Mouse (Mus musculus) hematopoietic stem cell, adult 5-6 weeks (primary cell): Measurements from ENCODE around the gene Man1c1. TPM values are rescaled to one million over a fixed set of nuclear protein-coding genes. Genes with fewer than 3 reads are reported as not detected.
A peak's percentile ranks its signal among the peaks of the same experiment; 100 is the strongest.

Experiments used
- ATAC-seq, 2 experiments: fragments of 125-278 bp in 1 of 2; replicated peaks in 1 of 2; 2 replicates each; pipeline ENCODE4 v1.8.0; 2016 to 2017; ENCODE audit warnings: inconsistent platforms in 2 of 2, mild to moderate bottlenecking in 2 of 2, moderate number of reproducible peaks in 2 of 2, low read depth in 1 of 2, moderate TSS enrichment in 1 of 2; ENCODE audit not compliant: low FRiP score in 2 of 2, poor library complexity in 2 of 2, severe bottlenecking in 2 of 2, insufficient read depth in 1 of 2, low TSS enrichment in 1 of 2
- total RNA-seq: library from RNA; stranded (forward); fragments of 172-1452, 232-1000 nt; gene quantifications from 2 replicates; pipeline ENCODE4 v1.2.3, GENCODE M21; 2017

Gene Man1c1
- total RNA-seq, 1 experiment from 2014 or later: 4.4 TPM

DNA sequence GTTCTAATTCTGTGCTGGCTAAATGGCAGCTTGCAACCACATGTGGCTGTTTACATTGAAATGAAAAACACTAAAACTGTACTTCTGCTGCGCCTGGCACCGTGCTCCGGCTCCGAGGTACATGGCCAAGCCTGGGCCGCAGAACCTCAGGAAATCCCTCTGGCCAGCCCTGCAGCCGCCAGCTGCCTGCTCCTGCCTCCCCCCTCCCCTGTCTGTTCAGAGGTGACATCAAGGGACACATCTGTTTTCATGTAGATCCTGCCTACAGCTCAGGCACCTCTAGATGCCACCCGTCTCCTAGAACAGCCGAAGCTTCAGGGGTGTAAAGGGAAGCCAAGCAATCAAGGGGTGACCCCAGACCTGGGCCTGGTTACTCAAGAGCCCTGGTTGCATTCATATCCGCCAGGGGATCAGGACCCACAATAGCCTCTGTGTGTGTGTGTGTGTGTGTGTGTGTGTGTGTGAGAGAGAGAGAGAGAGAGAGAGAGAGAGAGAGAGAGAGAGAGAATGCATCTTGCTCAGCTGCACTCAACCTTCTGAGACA, 145.4 kb downstream of the Man1c1 start:
- ATAC-seq: peak; percentile 24 to 49

DNA sequence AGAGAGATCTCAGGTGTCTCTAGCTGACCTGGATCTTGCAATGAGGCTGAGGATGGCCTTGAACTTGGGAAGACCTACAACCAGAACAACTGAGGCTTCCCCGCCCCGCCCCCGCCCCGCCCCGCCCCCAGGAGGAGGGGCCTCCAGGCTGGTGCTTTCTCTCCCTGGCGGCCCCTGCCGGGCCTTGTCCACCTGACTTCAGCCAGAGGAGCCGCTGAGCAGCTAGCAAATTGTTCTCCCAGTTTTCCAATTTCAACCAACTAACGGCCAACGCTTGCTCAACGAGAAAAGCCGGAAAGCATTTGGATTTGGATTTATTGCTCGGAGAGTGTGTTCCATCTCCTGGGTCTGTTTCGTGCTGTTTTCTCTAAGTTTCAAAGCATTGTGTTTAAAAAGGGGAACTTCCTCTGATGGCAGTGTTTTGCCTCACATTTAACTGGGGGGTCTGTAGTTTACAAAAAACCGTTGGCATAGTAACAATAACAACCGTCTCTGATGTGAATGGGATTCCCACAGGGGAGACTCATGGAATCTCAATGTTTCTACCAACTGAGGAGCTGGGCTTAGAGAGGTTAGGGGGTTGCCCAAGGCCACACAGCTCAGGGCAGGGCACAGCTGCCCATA, 146.4 kb downstream of the Man1c1 start:
- ATAC-seq: peak; percentile 65 to 71

DNA sequence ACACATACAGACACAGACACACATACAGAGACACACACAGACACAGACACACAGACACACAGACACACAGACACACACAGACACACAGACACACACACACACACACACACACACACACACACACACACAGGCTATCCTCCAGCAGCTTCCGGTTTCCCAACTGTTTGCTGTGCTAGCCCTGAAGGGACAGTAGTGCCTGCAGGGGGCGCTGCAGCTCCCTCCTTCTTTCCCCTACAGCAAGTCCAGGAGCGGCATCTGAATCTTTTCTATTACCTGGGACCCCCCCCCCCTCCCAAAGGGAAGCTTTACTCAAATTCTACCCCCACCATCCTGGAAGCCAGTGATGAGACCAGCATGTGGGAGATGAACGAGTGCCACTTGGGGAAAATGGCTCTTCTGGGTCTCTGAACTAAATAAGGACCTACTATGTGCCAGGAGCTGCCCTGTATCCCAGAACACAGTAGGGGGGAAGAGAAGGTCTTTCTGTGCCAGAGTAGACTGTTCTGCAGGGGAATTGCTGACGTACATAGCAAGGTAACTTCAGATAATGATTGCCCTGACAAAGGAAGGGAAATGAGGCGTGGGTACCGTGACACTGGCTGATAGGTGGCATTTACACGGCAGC, 148.0 kb downstream of the Man1c1 start:
- no peak for ATAC-seq

DNA sequence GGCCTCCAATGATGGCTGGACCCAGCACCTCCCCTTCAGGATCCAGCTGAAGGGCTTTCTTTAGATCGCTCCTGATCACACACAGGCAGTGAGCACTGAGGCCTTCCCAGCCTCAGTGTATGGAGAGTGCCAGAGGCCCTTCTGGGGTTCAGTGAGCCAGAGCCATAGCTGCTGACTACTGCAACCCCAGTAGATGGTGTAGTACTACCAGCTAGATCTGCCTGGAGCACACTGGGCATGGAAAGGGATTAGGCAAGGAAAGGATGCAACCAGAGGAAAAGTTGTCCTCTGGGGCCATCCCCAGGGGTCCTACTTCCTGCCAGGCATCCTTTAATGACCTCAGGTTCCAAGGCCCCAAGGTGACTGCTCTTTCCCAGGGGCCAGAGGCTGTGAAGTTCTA, 150.5 kb downstream of the Man1c1 start:
- ATAC-seq: no peak

DNA sequence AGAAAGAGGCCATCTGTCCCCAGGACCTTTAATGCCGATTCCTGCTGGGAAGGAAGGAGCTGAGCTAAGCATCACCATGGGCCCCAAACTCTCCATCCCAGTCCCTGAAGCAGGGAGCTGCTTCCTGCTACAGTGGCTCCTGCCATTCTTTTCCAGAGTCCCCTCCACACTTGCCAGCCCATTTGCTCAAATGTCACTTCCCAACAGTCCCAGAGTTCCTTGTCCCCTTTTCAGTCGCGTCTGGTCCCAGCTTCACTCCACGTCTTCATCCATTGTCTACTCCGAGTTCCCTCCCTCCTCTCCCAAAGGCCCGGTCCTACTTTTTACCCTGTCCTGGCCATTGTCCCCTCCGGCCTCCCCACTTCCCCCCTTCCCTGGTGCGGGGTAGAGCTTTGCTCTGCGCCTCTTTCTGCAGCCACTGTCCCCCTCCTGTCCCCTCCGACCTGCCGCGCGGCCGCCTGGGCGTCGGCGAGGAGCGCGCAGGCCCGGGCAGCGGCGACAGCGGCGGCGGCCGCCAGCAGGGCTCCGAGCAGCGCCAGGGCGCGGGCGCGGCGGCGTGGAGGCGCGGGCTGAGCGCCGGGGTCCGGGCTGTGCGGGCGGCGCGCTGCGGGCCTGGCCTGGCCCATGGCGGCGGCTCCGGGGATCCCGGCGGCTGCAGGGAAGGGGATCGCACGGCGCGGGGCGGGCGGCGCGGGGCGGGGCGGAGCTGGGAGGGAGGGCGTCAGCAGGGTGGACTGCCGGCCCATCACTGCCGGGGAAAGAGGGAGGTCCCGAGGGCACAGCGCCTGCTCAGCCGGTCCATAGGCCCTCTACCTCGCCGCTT, 152.4 kb downstream of the Man1c1 start, which contains the start of gene Selenon:
TSS of gene Selenon (minus strand) at position 673 of the 823 bp plus-strand sequence.
- ATAC-seq: no peak

DNA sequence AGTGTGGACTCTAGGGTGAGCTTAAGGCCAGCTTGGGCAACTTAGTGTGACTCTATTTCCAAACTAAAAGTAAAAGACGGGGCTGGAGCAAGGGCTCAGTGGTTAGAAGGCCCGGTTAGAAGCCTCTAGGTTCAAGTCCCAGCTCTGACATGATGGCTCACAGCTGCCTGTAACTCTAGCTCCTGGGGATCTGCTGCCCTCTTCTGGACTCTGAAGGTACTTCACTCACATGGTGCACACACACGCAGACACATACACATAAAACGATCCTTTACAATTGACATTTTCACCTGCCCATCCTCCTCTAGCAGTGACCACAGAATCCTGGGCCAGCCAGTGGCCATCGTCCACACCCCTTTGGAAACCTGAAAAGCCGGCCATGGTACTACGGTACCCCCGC, 154.2 kb downstream of the Man1c1 start:
- ATAC-seq: no peak

DNA sequence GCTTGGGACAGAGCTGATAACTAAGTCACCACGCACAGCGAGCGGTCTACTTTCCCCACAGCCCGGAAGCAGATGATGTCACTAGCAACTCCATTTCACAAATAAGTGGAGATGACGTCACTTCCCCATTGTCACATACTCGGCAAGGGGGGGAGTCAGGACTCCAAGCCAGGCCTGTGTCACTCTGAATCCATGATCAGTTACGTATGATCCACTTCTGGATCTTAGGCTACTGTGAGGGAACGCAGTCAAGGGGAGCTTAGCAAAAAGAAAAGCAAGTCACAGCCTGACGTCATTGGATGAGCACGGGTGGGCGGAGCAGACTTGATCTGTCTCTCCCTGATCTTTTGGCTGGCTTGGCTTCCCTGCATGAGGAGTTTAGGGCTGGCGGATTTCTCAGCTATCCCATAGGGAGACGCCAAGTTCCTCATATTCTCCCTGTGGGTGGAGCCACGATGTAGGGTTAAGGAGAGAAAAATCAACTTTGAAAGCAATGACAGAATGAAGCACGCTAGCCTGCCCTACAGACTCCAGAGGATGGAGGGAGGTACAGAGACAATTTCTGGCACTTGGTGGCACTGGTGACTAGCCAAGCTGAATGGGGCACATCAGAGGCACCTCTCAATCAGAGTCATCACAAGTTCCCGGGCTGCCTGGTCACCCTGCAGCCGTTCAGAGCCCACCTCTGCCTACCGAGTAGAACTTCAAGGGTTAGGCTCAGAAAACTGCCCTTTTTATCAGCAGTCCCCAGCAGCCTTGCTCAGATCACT, 155.7 kb downstream of the Man1c1 start:
- ATAC-seq: peak; percentile 51 to 59

DNA sequence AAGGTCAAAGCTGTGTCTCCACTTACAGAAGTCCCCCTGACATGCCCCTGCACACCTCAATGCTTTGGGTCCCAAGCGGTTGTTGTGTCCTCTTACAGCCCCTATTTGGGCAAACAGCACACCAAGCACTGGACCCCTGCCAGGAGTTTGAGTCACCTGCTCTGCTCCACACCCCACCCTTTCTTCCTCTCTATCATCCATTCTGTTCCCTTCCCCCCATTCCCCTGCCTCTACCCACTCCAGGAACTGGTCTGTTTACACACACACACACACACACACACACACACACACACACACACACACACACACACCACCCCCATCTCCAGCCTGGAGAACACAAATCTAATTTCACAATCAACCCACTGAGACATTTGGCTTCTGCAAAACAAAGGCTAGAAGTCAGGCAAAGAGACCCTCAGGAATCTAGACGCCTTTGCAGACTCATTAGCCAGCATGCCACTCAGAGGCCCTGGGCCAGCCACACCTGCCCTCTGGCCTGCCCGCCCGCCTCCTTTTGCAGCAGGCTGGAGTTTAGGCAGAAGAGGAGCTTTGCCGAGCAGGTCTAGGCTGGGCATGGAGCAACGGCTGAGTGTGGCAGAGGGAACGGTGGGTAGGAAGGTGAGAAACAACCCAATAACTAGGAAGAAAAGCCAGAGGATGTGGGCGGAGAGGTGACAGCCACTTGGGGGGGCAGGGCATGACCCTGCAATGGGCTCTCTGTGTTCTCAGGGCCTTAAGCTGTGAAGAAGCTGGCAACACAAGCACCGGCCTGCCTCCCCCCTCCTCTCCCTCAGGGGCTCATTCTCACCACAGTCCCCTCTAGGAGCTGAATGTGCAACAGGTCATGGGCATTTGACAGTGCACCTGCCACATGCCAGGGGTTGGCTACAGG, 157.0 kb downstream of the Man1c1 start:
- ATAC-seq: no peak

DNA sequence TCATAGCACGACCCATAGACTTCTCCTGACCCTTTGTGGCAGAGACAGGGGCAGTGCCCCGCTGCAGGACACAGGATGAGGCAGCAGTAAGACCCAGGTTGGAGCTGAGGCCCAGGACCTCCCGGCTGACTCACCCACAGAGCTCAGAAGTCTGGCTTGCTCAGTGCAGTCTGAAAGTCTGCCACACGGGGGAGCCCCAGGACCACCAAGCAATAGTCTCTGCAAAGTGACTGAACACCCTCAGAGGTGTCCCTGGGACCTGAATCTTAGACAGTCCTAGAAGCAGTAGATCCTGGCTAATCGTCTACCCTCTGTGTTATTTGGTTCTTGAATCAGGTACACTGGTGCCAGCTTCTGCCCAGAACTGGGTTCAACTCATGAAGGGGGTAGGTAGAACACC, 160.8 kb downstream of the Man1c1 start:
- peak; percentile 69 to 70 for ATAC-seq

DNA sequence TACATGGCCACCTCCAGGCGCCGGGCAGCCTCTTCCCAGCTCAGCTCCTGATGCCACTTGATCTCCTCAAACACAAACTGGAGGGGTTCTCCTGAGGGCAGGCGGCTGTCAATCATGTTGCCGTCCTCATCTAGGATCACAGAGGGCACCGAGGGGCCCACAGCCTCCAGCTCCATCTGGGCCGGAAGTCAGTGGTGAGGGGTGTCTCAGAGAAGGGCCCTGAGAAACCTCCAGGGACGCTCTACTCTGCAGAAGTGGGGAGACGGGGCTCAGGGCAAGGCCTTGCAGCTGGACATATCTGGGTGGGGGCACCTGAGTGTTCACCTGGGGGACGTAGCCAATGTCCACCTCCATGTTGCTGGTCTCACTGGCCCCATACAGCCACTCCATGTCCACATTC, 161.4 kb downstream of the Man1c1 start:
- ATAC-seq: no peak

DNA sequence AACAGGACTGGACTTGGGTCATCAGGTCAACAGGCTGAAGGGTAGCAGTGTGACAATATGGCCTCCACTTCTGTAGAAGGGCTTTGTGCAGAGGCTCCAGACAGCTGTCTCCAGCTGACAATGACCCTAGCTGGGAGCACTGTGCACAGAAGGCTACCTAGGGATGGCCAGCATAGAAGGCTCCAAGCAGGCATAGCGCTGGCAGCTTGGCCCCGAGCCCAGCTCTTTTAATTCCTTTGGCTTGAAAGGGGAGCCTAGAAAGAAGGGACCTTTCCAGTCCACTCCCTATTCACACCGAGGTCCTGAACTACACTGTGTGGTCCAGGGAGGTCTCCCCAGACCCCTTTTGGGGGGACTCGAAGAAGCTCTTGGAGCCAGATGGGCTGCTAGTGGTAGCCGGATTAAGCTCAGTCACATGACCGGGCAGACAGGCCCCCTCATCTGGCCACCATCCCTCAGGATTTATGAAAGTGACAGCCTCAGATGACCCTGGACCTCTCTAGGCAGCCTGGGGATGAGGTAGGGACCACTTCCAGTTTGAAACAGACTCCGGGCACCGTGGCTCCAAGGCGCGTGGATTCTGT, 165.0 kb downstream of the Man1c1 start:
- no peak for ATAC-seq

DNA sequence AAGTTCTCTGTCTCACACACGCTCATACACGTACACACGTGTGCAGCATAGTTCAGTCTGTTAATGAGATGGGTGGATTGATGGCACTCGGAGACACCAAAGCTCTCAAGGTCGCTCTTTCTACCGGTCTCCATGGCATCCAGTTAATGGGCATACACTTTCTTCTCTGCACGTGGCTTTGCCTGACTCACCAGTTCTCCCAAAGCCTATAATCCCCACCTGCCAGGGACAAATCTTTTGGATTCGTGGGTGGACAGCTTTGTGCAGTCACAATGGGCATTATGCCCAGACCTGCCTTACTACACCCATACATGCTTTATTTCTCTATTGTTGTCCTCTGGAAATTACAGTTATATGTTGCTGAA, 168.3 kb downstream of the Man1c1 start:
- no peak for ATAC-seq

DNA sequence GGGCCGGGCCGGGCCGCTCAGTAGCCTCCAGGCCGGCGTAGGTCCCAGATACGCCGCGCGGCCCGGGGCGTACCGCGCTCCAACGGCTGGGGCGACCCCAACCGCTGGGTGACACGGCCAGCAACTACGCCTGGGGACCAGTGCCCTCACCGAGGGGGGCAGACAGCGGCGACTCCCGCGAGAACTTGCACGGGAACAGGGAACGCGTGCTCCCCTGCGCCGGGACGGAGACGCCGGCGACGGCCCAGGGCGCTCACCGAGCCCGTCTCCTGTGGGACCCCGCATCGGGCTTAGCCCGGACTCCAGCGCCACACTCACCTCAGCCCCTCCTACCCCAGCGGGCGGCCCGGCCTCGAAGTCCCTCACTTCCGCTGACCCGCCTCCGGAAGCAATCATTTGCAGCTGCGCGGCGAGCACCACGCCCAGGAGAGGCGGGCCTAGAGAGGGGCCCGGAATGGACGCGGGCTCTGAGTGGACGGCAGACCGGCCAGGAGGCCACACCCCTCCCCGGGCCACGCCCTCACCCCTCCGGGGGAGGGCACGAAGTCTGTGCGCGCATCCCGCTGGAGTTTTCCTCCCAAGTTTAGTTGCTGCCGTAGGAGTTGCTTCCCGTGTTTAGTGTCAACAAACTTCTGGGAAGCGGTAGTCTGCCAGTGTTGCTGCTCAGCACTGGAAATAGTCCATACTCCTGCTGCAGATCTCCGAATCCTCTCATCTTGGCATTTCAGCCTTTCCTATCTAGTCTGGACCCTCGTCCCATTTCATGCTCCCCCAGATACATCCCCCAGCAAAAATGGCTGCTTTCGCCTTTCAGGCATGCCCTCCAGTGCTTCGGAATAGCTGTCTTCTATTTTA, 168.9 kb downstream of the Man1c1 start, which contains the start of gene Mtfr1l:
TSS of gene Mtfr1l (minus strand) at position 456 of the 855 bp plus-strand sequence.
- peak; percentile 94 to 98 for ATAC-seq

DNA sequence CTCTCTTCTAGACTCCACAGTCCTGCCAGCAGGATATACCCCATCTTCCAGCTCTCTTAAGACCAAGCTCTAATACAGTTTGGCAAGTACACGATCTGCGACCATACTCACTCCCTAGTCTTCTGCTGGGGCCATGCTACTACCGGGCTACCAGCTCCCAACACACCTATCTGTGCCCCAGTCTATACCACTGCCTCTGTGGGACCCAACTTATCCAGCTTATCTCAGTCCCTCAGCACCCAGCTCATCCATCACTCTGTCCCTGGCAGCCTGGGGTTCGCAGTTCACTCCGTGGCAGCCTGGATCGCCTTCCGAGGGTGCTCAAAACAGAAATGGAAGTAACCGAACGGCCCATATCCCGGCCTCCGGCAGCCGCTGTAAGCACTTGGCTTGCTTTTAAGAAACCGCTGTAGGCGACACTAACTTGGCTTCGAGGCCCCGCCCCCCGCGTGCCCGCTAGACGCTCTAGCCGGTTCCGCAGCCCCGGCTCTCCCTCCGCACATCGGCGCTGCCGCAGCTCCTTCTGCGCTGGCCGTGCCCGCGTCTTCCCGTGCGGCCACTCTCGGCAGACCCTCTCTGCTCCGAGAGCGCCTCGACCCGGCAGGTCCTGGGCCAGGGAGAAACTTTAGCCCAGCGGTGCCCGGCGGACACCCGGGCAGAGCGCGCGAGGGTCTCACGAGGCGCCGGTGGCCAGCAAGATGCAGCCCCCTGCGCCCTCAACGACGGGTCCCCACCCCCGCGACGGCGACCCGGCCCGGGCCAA, 169.8 kb downstream of the Man1c1 start:
- peak in 1 of 2 experiments; percentile 35; a peak in 2 of 4 replicates for ATAC-seq

DNA sequence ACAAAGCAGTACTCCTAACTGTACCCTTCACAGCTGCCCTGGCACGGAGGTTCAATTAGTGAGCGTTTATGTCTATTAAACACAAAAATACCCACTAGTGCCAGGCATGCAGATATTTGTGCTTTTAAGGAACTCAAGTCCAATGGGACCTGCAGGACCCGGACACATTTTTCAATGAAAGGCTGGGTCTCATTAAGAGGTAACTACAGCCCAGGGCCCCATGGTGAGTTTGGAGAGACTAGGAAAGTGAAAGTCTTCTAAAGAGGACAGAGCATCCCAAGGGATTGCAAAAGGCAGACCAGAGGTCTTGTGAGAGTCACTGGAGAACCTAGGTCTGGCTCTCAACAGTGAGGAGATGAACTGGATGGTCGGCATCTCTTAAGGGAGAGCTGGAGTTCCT, 170.7 kb downstream of the Man1c1 start:
- ATAC-seq: no peak
